Comparison of ENCODE assay signal across 9 mouse cellular contexts in the genomic region with DNA sequence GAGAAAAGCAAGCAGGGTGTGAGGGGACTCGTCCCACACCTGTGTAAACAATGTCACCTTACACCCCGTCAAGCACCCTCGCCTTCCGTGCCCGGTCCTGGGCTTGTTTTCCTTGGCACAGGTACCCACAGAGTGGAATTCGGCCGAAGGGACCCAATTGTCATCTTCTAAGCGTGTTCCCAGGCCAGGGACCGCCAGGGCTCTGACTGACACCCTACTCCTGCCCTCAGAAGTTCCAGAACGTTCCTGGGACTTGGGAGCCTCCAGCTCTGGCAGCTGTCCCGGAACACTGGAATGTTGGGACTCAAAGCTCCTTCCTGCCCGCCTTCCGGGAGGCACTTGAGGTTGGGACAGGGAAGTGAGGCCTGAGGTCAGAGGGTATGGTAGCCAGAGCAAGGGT.
DNase-seq lines count a peak whose midpoint lies in the region; ATAC-seq and TF ChIP-seq lines count a peak whose summit lies in the region.
"Had no signal": no experiment of that assay in that cellular context is flagged by ENCODE, and none has a peak within 500 bp of the region (broad histone marks: within the 10 kb centered on the region; RNA-seq: fewer than 3 reads in every experiment).

No protein-coding gene starts in this region.

- intact Hi-C loops in left cerebral cortex, adult 2 months (cut with DNase I), result loop anchor here (5.0 kb wide), 1 partner anchor 111 kb away; no protein-coding TSS in a partner anchor
- intact Hi-C loops in left cerebral cortex, postnatal 36 days (cut with DNase I), result loop anchor here (5.0 kb wide), 1 partner anchor 89 kb away; no protein-coding TSS in a partner anchor
- intact Hi-C loops in gastrocnemius, adult 2 months (cut with DNase I), result no loop called here

- H3K9ac ChIP-seq in intestine, embryonic 16.5 days (ENCODE audit: low read depth, low read length), result no peak overlapping the region
- no peak overlapping the region for H3K9ac ChIP-seq in forebrain, embryonic 14.5 days (ENCODE audit: low read length)
- H3K9ac ChIP-seq: midbrain, embryonic 13.5 days had no signal

- no peak overlapping the region for H3K4me2 ChIP-seq in intestine, embryonic 16.5 days (ENCODE audit: low read depth, low read length)
- no peak overlapping the region for H3K4me2 ChIP-seq in forebrain, embryonic 14.5 days (ENCODE audit: low read length)
- H3K4me2 ChIP-seq: midbrain, embryonic 13.5 days had no signal

- ATAC-seq in intestine, embryonic 16.5 days, result no peak
- ATAC-seq in forebrain, embryonic 14.5 days, result no peak
- no peak for ATAC-seq in erythroblast, adult 5-6 weeks (replicated peaks; ENCODE audit: low FRiP score, poor library complexity, severe bottlenecking)
- ATAC-seq: midbrain, embryonic 13.5 days had no signal

- H3K9me3 ChIP-seq in intestine, embryonic 16.5 days (ENCODE audit: control insufficient read depth, low read length), result no peaks in the 10 kb centered on the region
- H3K9me3 ChIP-seq in forebrain, embryonic 14.5 days (replicated peaks; ENCODE audit: control insufficient read depth, low read length), result no peaks in the 10 kb centered on the region
- H3K9me3 ChIP-seq: midbrain, embryonic 13.5 days had no signal

- TF ChIP-seq CTCF in left cerebral cortex, adult 2 months (IDR thresholded peaks at IDR 0.05), result no peak
- TF ChIP-seq CTCF in gastrocnemius, adult 2 months (IDR thresholded peaks at IDR 0.05), result no peak

- H3K27me3 ChIP-seq in intestine, embryonic 16.5 days (replicated peaks; ENCODE audit: control insufficient read depth, insufficient read depth, low read length), result no peaks in the 10 kb centered on the region
- no peaks in the 10 kb centered on the region for H3K27me3 ChIP-seq in forebrain, embryonic 14.5 days (replicated peaks; ENCODE audit: control insufficient read depth, insufficient read depth, low read length)

- peaks cover 43% of the 10 kb centered on the region for H3K4me1 ChIP-seq in intestine, embryonic 16.5 days (ENCODE audit: control insufficient read depth, insufficient read depth, low read length)
- H3K4me1 ChIP-seq in forebrain, embryonic 14.5 days (ENCODE audit: control insufficient read depth, insufficient read depth, low read length), result peaks cover 7% of the 10 kb centered on the region

- H3K36me3 ChIP-seq in intestine, embryonic 16.5 days (ENCODE audit: control insufficient read depth, insufficient read depth, low read length), result no peaks in the 10 kb centered on the region
- no peaks in the 10 kb centered on the region for H3K36me3 ChIP-seq in forebrain, embryonic 14.5 days (ENCODE audit: control insufficient read depth, insufficient read depth, low read length)
- H3K36me3 ChIP-seq: midbrain, embryonic 13.5 days had no signal

- no peak for DNase-seq in left cerebral cortex, adult 2 months (ENCODE audit: extremely low spot score in 1 of 2, low spot score in 2 of 2)
- DNase-seq in left cerebral cortex, postnatal 36 days (ENCODE audit: low spot score in 2 of 2), result no peak
- DNase-seq in gastrocnemius, adult 2 months, result peak; percentile 72
- peak; percentile 92 for DNase-seq in lung, postnatal 25 days (ENCODE audit: low spot score)
- DNase-seq in frontal cortex, postnatal 36 days (ENCODE audit: low spot score in 2 of 2), result no peak
- no peak for DNase-seq in forebrain, embryonic 14.5 days (ENCODE audit: low spot score)

- peak overlapping the region; percentile 19; the same call in 1 of the 2 replicates for H3K27ac ChIP-seq in left cerebral cortex, adult 2 months
- H3K27ac ChIP-seq in gastrocnemius, adult 2 months, result peak overlapping the region; percentile 70
- H3K27ac ChIP-seq in intestine, embryonic 16.5 days (ENCODE audit: low read length), result peak overlapping the region; percentile 22; the same call in 1 of the 2 replicates
- no peak overlapping the region for H3K27ac ChIP-seq in forebrain, embryonic 14.5 days (ENCODE audit: low read depth, low read length)
- H3K27ac ChIP-seq: midbrain, embryonic 13.5 days had no signal

- H3K4me3 ChIP-seq in left cerebral cortex, adult 2 months, result no peak overlapping the region
- H3K4me3 ChIP-seq in gastrocnemius, adult 2 months, result no peak overlapping the region
- no peak overlapping the region for H3K4me3 ChIP-seq in intestine, embryonic 16.5 days (ENCODE audit: low read length)
- no peak overlapping the region for H3K4me3 ChIP-seq in forebrain, embryonic 14.5 days (ENCODE audit: low read depth, low read length)
- H3K4me3 ChIP-seq: midbrain, embryonic 13.5 days had no signal

- 68% methylated on average over 13 of the region's 13 CpGs for WGBS in intestine, embryonic 16.5 days
- 77% methylated on average over 13 of the region's 13 CpGs for WGBS in forebrain, embryonic 14.5 days

Comparison
In these comparisons a context has a peak if more than half of its experiments do, and no peak if none do; other contexts are left out.
1. DNase-seq: peak in gastrocnemius, adult 2 months (single experiment) and lung, postnatal 25 days (single experiment); none in left cerebral cortex, adult 2 months (0 of 2), left cerebral cortex, postnatal 36 days (0 of 2), frontal cortex, postnatal 36 days (0 of 2) and forebrain, embryonic 14.5 days (single experiment).